Mouse (Mus musculus): ENCODE measurements around the gene Zfp788.
"Not testable (repeated sequence)": the region's sequence is repeated elsewhere in the genome, so short reads cannot be mapped to it uniquely, and the experiment has no call there.

- TF ChIP-seq CTCF (IDR thresholded peaks at IDR 0.05; ENCODE audit: borderline replicate concordance, control insufficient read depth, extremely low read depth, insufficient read depth, low read length, poor library complexity); POLR2A (IDR thresholded peaks at IDR 0.05; ENCODE audit: control insufficient read depth, extremely low read depth, insufficient read depth, low read length, poor library complexity): not testable (repeated sequence)
These were observed 16.8 kb upstream of the Zfp788 start for GRCm38 (mm10) chr7:41616241-41616640.
